Mouse (Mus musculus): Measurements from ENCODE around the gene Klrg2. TPM values are rescaled to one million over a fixed set of nuclear protein-coding genes. Genes with fewer than 3 reads are reported as not detected.

Klrg2 gene
- total and polyA plus RNA-seq, 3 experiments = 0.21 to 0.43 (median 0.33) TPM

DNA sequence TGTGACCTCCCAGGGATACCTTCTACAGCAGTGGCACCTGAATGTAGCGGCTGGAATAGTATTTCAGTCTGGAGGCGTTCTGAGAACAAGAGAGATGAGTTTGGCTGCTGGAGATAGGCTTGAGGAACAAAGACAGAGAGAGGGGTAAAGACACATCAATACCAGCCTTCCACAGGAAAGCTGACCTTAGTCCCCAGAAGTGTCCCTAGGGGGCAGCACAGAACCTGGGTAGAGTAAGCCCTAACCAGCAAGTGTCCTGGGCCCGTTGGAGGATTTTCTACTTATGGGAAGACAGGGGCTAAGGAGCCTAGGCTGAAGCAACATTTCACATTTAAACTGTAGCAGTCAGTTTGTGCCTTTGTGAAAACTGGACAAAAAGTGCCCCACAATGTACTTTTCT, 12.5 kb upstream of the Klrg2 start:
- H3K79me2 ChIP-seq (replicated peaks; ENCODE audit: control insufficient read depth, insufficient read depth, low read length) = no peaks in the 10 kb centered on the region
- no peaks in the 10 kb centered on the region for H3K36me3 ChIP-seq (ENCODE audit: control insufficient read depth, insufficient read depth, low read length)
- 75% methylated on average over 3 of the region's 3 CpGs for WGBS
- H3K27me3 ChIP-seq (ENCODE audit: control insufficient read depth, insufficient read depth, low read length) = no peaks in the 10 kb centered on the region
- DNase-seq = no peak
- intact Hi-C loops (cut with DNase I) = no loop called here
- H3K4me1 ChIP-seq (ENCODE audit: control insufficient read depth, insufficient read depth, low read length) = no peaks in the 10 kb centered on the region
- no peak overlapping the region for H3K9ac ChIP-seq (ENCODE audit: low read depth, low read length)
- H3K4me3 ChIP-seq = no peak overlapping the region
- TF ChIP-seq CTCF (IDR thresholded peaks at IDR 0.05) = peak; percentile 34
- no peak for TF ChIP-seq EP300 (IDR thresholded peaks at IDR 0.05; ENCODE audit: insufficient read depth, low read depth, low read length)
- no peak overlapping the region for H3K27ac ChIP-seq

DNA sequence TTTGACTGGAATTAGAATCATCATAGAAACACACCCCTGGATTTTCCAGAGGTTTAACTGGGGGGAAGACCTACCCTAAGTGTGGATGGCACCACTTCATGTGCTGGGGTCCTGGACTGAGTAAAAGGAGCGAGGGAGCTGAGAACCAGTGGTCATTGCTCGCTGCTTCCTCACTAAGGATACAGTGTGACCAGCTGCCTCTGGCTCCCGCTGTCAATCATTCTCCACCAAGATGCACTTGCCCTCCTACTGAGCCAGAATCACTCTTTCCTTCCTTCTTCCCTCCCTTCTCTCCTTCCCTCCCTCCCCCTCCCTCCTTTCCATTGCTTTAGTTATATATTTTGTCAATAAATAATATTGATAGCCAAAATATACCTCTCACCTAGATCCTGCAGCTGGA, 6.0 kb upstream of the Klrg2 start:
- no peak for TF ChIP-seq EP300 (IDR thresholded peaks at IDR 0.05; ENCODE audit: insufficient read depth, low read depth, low read length)
- TF ChIP-seq POLR2A (IDR thresholded peaks at IDR 0.05; ENCODE audit: insufficient read depth, low read depth, low read length) = no peak
- TF ChIP-seq CTCF (IDR thresholded peaks at IDR 0.05) = no peak
- WGBS = 74% methylated on average over 3 of the region's 3 CpGs
- intact Hi-C loops (cut with DNase I) = no loop called here

DNA sequence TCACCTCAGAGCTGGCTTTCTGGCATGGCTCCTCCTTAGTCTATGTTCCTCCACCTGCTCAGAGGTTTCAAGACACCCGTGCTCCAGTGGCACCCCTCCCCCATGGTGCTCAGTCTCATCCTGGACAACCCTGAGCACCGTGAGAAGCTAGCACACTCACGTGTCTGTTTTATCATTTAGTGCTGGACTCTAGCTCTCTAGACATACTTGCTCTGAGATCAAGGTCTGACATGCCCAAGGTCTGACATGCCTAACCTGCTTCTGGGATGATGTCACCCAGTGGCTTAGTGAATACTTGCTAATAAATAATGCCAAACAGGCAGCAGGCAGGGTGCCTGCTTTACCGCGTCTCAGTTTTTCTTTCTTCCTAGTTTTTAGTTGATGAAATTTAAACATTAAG, 5.6 kb upstream of the Klrg2 start:
- 41% methylated on average over 5 of the region's 5 CpGs for WGBS
- Histone ChIP-seq H3K27ac (no peak overlapping the region), H3K36me3 (ENCODE audit: control insufficient read depth, insufficient read depth, low read length) (no peaks in the 10 kb centered on the region), H3K27me3 (ENCODE audit: control insufficient read depth, insufficient read depth, low read length) (peaks cover 1% of the 10 kb centered on the region; the same call in 1 of the 2 replicates), H3K4me3 (no peak overlapping the region), H3K4me1 (ENCODE audit: control insufficient read depth, insufficient read depth, low read length) (no peaks in the 10 kb centered on the region; the same call in 1 of the 2 replicates), H3K9ac (ENCODE audit: low read depth, low read length) (no peak overlapping the region), H3K79me2 (replicated peaks; ENCODE audit: control insufficient read depth, insufficient read depth, low read length) (no peaks in the 10 kb centered on the region)
- TF ChIP-seq EP300 (IDR thresholded peaks at IDR 0.05; ENCODE audit: insufficient read depth, low read depth, low read length) = no peak
- no peak for TF ChIP-seq POLR2A (IDR thresholded peaks at IDR 0.05; ENCODE audit: insufficient read depth, low read depth, low read length)
- TF ChIP-seq CTCF (IDR thresholded peaks at IDR 0.05) = no peak
- no peak for DNase-seq
- intact Hi-C loops (cut with DNase I) = no loop called here

More for the DNA sequence above, 6.0 kb upstream of the Klrg2 start:
- Histone ChIP-seq H3K4me1 (ENCODE audit: control insufficient read depth, insufficient read depth, low read length) (no peaks in the 10 kb centered on the region; the same call in 1 of the 2 replicates), H3K36me3 (ENCODE audit: control insufficient read depth, insufficient read depth, low read length) (no peaks in the 10 kb centered on the region), H3K79me2 (replicated peaks; ENCODE audit: control insufficient read depth, insufficient read depth, low read length) (no peaks in the 10 kb centered on the region), H3K4me3 (no peak overlapping the region), H3K27ac (no peak overlapping the region), H3K27me3 (ENCODE audit: control insufficient read depth, insufficient read depth, low read length) (peaks cover 1% of the 10 kb centered on the region; the same call in 1 of the 2 replicates), H3K9ac (ENCODE audit: low read depth, low read length) (no peak overlapping the region)
- no peak for DNase-seq

DNA sequence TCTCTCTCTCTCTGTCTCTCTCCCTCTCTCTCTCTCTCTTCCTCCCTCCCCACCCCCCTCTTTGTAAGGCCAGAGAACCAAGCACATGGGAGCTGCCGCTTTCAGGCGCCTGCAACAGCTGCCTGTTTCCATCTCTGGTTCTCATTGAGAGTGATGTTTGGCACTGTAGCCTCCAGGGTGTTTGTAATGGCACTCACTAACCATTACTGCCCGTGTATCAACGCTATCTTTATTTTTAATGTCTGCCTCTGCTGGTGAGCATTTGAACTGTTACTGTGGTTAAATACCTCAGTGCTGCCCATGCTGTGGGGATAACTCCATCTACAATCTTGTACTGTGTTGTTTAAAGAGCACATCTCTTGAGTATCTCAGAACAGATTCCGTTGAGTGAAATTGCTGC, 4.6 kb upstream of the Klrg2 start:
- no peak for TF ChIP-seq EP300 (IDR thresholded peaks at IDR 0.05; ENCODE audit: insufficient read depth, low read depth, low read length)
- peak; percentile 11; the same call in 1 of the 2 replicates for TF ChIP-seq CTCF (IDR thresholded peaks at IDR 0.05)
- no peak overlapping the region for H3K4me3 ChIP-seq
- no peak for DNase-seq
- peaks cover 1% of the 10 kb centered on the region; the same call in 1 of the 2 replicates for H3K27me3 ChIP-seq (ENCODE audit: control insufficient read depth, insufficient read depth, low read length)
- H3K79me2 ChIP-seq (replicated peaks; ENCODE audit: control insufficient read depth, insufficient read depth, low read length) = no peaks in the 10 kb centered on the region
- no peaks in the 10 kb centered on the region for H3K36me3 ChIP-seq (ENCODE audit: control insufficient read depth, insufficient read depth, low read length)
- H3K9ac ChIP-seq (ENCODE audit: low read depth, low read length) = no peak overlapping the region
- H3K4me1 ChIP-seq (ENCODE audit: control insufficient read depth, insufficient read depth, low read length) = peaks cover 3% of the 10 kb centered on the region
- H3K27ac ChIP-seq = no peak overlapping the region
- WGBS = 47% methylated on average over 5 of the region's 5 CpGs
- intact Hi-C loops (cut with DNase I) = no loop called here

DNA sequence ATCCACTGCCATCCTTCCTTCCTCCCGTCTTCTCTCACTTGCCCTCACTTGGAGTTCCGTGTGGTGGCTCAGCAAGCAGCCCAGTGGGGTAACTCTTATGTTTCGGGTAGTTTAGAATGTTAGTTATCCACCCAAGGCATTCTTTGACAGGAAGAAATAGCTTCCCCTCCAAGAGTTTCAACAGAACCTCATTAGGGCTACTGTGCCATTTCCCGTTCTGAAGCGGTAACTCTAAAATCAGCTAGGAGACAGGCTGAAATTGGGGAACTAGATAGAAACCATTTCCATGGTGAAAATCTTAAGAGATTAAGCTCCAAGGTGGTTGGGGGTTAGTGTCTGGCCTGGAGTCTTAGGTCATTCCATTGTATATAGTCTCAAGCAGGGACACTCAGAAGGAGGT, 4.2 kb upstream of the Klrg2 start:
- 68% methylated on average over 5 of the region's 5 CpGs for WGBS
- H3K36me3 ChIP-seq (ENCODE audit: control insufficient read depth, insufficient read depth, low read length) = no peaks in the 10 kb centered on the region
- no peak overlapping the region for H3K4me3 ChIP-seq
- DNase-seq = no peak
- no peak overlapping the region for H3K27ac ChIP-seq
- intact Hi-C loops (cut with DNase I) = no loop called here
- H3K27me3 ChIP-seq (ENCODE audit: control insufficient read depth, insufficient read depth, low read length) = peaks cover 3% of the 10 kb centered on the region
- H3K4me1 ChIP-seq (ENCODE audit: control insufficient read depth, insufficient read depth, low read length) = peaks cover 3% of the 10 kb centered on the region
- no peaks in the 10 kb centered on the region for H3K79me2 ChIP-seq (replicated peaks; ENCODE audit: control insufficient read depth, insufficient read depth, low read length)
- no peak overlapping the region for H3K9ac ChIP-seq (ENCODE audit: low read depth, low read length)
- TF ChIP-seq EP300 (IDR thresholded peaks at IDR 0.05; ENCODE audit: insufficient read depth, low read depth, low read length) = no peak
- no peak for TF ChIP-seq POLR2A (IDR thresholded peaks at IDR 0.05; ENCODE audit: insufficient read depth, low read depth, low read length)
- no peak for TF ChIP-seq CTCF (IDR thresholded peaks at IDR 0.05)

DNA sequence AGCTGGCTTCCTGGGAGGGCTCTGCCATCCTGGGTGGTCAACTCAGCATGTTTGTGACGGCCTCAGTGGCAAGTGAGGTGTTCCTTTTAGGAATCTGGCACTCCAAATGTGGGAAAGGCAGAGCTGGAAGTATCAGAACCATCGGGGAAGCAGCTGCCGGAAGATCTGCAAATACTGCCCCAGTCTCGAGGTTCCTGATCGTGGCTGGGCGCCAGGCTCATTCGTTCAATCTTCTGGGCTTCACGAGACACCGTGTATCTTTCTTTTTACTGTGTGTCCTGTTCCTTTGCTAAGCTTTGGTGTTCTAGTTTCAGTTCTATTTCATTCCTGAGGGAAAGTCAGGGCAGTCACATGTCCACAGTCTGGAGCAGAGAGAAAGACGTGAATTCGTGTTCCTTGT, 3.4 kb upstream of the Klrg2 start:
- no peak for DNase-seq
- H3K79me2 ChIP-seq (replicated peaks; ENCODE audit: control insufficient read depth, insufficient read depth, low read length) = no peaks in the 10 kb centered on the region
- H3K4me3 ChIP-seq = no peak overlapping the region
- H3K9ac ChIP-seq (ENCODE audit: low read depth, low read length) = no peak overlapping the region
- TF ChIP-seq CTCF (IDR thresholded peaks at IDR 0.05) = no peak
- 54% methylated on average over 11 of the region's 11 CpGs for WGBS
- H3K27me3 ChIP-seq (ENCODE audit: control insufficient read depth, insufficient read depth, low read length) = peaks cover 6% of the 10 kb centered on the region
- H3K36me3 ChIP-seq (ENCODE audit: control insufficient read depth, insufficient read depth, low read length) = no peaks in the 10 kb centered on the region
- H3K4me1 ChIP-seq (ENCODE audit: control insufficient read depth, insufficient read depth, low read length) = peaks cover 5% of the 10 kb centered on the region
- no peak overlapping the region for H3K27ac ChIP-seq
- intact Hi-C loops (cut with DNase I) = no loop called here

Data from heart, adult 2 months (tissue).